22 mouse cellular contexts compared by ENCODE assay signal in the genomic region with DNA sequence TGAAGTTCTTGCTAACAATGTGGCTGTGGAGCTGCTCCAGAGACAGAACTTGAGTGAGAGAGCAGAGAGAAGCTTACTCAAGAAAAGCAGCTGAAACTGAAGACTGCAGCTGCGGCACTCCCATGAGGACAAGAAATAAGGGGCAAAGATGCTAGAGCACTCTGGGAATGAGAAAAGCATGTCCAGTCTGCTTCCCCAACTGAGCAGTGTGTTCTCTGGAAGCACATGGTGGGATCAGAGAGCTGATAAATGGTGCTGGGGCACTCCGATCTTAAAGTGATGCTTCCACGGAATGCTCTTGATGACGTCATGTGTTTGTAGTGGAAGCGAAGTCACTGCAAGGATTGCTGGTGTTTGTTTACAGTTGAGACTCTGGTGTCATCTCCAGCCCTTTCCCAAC.
A peak's percentile ranks its signal among the peaks of the same experiment; 100 is the strongest.
DNase-seq lines count a peak whose midpoint lies in the region; ATAC-seq and TF ChIP-seq lines count a peak whose summit lies in the region.
"Had no signal": no experiment of that assay in that cellular context is flagged by ENCODE, and none has a peak within 500 bp of the region (broad histone marks: within the 10 kb centered on the region; RNA-seq: fewer than 3 reads in every experiment).

No protein-coding gene starts in this region.

- H3K36me3 ChIP-seq in heart, embryonic 10.5 days = no peaks in the 10 kb centered on the region
- no peaks in the 10 kb centered on the region for H3K36me3 ChIP-seq in lung, embryonic 14.5 days (ENCODE audit: insufficient read depth)
- H3K36me3 ChIP-seq: embryonic facial prominence, embryonic 10.5 days; lung, embryonic 15.5 days had no signal

- H3K9me3 ChIP-seq in heart, embryonic 10.5 days = no peaks in the 10 kb centered on the region
- no peaks in the 10 kb centered on the region for H3K9me3 ChIP-seq in lung, embryonic 14.5 days (ENCODE audit: low read depth, low read length)
- H3K9me3 ChIP-seq: embryonic facial prominence, embryonic 10.5 days; lung, embryonic 15.5 days; megakaryocyte, embryonic 14.5 days had no signal

- H3K9ac ChIP-seq in lung, embryonic 14.5 days = no peak overlapping the region
- H3K9ac ChIP-seq: lung, embryonic 15.5 days had no signal

- no peak overlapping the region for H3K4me2 ChIP-seq in lung, embryonic 14.5 days
- H3K4me2 ChIP-seq: liver, embryonic 11.5 days; lung, embryonic 15.5 days had no signal

- TF ChIP-seq CTCF in lung, embryonic 14.5 days (IDR thresholded peaks at IDR 0.05; ENCODE audit: low read depth) = no peak

- intact Hi-C loops in left cerebral cortex, postnatal 36 days (cut with DNase I) = no loop called here

- no peak overlapping the region for H3K4me3 ChIP-seq in heart, embryonic 10.5 days
- H3K4me3 ChIP-seq in lung, embryonic 14.5 days (ENCODE audit: low read depth, low read length) = no peak overlapping the region
- H3K4me3 ChIP-seq: embryonic facial prominence, embryonic 10.5 days; layer of hippocampus, adult 2 months; left cerebral cortex, adult 2 months; lung, embryonic 15.5 days; megakaryocyte, embryonic 14.5 days; myocyte had no signal

- H3K4me1 ChIP-seq in heart, embryonic 10.5 days = peaks cover 7% of the 10 kb centered on the region; the same call in 1 of the 2 replicates
- no peaks in the 10 kb centered on the region for H3K4me1 ChIP-seq in lung, embryonic 14.5 days (ENCODE audit: insufficient read depth)
- H3K4me1 ChIP-seq: embryonic facial prominence, embryonic 10.5 days; lung, embryonic 15.5 days; megakaryocyte, embryonic 14.5 days had no signal

- no peak for ATAC-seq in lung, embryonic 14.5 days (ENCODE audit: insufficient read depth)
- ATAC-seq: hindbrain, embryonic 16.5 days; intestine, embryonic 16.5 days had no signal

- WGBS in heart, embryonic 10.5 days = 69% methylated on average over 5 of the region's 5 CpGs
- 50% methylated on average over 5 of the region's 5 CpGs for WGBS in lung, embryonic 14.5 days

- no peaks in the 10 kb centered on the region for H3K27me3 ChIP-seq in heart, embryonic 10.5 days (ENCODE audit: insufficient read depth, poor library complexity, severe bottlenecking)
- H3K27me3 ChIP-seq in lung, embryonic 14.5 days (ENCODE audit: insufficient read depth, low read length) = no peaks in the 10 kb centered on the region
- H3K27me3 ChIP-seq: lung, embryonic 15.5 days; megakaryocyte, embryonic 14.5 days had no signal

- peak; percentile 33 to 41 for DNase-seq in heart, adult 18-20 months
- DNase-seq in heart, embryonic 10.5 days (ENCODE audit: low spot score) = no peak
- peak; percentile 24 for DNase-seq in lung, embryonic 14.5 days
- DNase-seq in lung, adult 18-20 months = no peak
- DNase-seq in heart, adult 9 months (ENCODE audit: low spot score in 2 of 2) = peak; percentile 10 to 35
- DNase-seq in kidney, postnatal 10 days = peak; percentile 8
- no peak for DNase-seq in left cerebral cortex, adult 11 months (ENCODE audit: low spot score)
- DNase-seq in left cerebral cortex, postnatal 36 days (ENCODE audit: low spot score in 2 of 2) = no peak
- DNase-seq: B cell, adult 2 months; cerebellum, adult 8-10 months; midbrain, embryonic 14.5 days; spleen, adult 18-20 months; thymus, postnatal 25 days had no signal

- H3K27ac ChIP-seq in heart, embryonic 10.5 days = no peak overlapping the region
- no peak overlapping the region for H3K27ac ChIP-seq in lung, embryonic 14.5 days (ENCODE audit: low read depth)
- H3K27ac ChIP-seq: embryonic facial prominence, embryonic 10.5 days; layer of hippocampus, adult 2 months; left cerebral cortex, adult 2 months; lung, embryonic 15.5 days had no signal

Comparison
In these comparisons a context has a peak if more than half of its experiments do, and no peak if none do; other contexts are left out.
1. DNase-seq: peak in heart, adult 18-20 months (2 of 2), lung, embryonic 14.5 days (single experiment), heart, adult 9 months (2 of 2) and kidney, postnatal 10 days (single experiment); none in heart, embryonic 10.5 days (single experiment), lung, adult 18-20 months (0 of 2), left cerebral cortex, adult 11 months (single experiment) and left cerebral cortex, postnatal 36 days (0 of 2).